8 mouse cellular contexts compared by ENCODE assay signal in the genomic region with DNA sequence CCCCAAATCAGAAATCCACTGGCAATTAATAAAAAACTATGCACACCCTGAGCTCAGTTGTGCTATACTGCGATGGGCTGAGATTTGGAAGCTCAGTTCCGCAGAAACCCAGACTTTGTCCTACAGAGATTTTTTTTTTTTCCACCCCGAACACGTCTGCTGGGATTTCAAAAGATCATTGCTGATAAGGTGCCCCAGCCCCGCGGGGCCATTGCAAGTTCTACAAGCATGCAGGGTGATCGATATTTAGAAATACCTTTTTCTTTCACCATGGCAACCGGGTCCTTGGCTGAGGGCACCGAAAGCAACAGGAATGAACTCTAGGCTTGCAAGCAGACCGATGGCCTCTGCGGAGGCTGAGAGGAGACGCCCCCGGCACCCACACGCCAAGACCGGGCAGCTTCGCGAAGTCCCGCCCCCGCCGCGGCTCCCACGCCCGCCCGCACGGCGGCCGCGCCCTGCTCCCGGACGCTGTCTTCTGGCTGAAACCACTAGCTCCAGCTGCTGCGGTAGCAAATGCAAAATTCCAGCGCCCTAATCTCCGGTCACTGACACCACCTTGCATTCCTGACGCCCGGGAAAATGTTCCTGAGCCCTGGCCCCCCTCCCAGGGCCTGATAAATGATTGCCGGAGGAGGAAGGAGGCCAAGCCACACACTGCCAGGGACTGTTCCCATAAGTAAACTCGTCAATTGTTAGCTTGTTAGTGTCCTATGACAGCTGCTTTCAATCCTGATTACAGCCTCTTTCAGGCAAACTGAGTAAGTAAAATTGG.
A peak's percentile ranks its signal among the peaks of the same experiment; 100 is the strongest.
DNase-seq lines count a peak whose midpoint lies in the region; ATAC-seq and TF ChIP-seq lines count a peak whose summit lies in the region.

No protein-coding gene starts in this region.

- H3K4me2 ChIP-seq in embryonic facial prominence, embryonic 11.5 days (ENCODE audit: low read depth, low read length), result peak overlapping the region; percentile 77
- H3K4me2 ChIP-seq in kidney, embryonic 14.5 days (replicated peaks; ENCODE audit: low read depth, low read length), result peak overlapping the region; percentile 83
- peak overlapping the region; percentile 41 for H3K4me2 ChIP-seq in liver, embryonic 14.5 days (ENCODE audit: low read depth)
- peak overlapping the region; percentile 71 for H3K4me2 ChIP-seq in neural tube, embryonic 13.5 days

- TF ChIP-seq EP300 in liver, embryonic 14.5 days (IDR thresholded peaks at IDR 0.05; ENCODE audit: low read depth), result no peak

- H3K27ac ChIP-seq in embryonic facial prominence, embryonic 11.5 days (replicated peaks; ENCODE audit: low read depth, low read length), result no peak overlapping the region
- peak overlapping the region; percentile 84 for H3K27ac ChIP-seq in heart, embryonic 10.5 days
- peak overlapping the region; percentile 26; the same call in 1 of the 2 replicates for H3K27ac ChIP-seq in kidney, embryonic 14.5 days (ENCODE audit: low read depth, low read length)
- no peak overlapping the region for H3K27ac ChIP-seq in liver, embryonic 14.5 days
- H3K27ac ChIP-seq in neural tube, embryonic 13.5 days (replicated peaks), result peak overlapping the region; percentile 64

- H3K27me3 ChIP-seq in embryonic facial prominence, embryonic 11.5 days (ENCODE audit: control insufficient read depth, insufficient read depth, low read length), result peaks cover 19% of the 10 kb centered on the region
- H3K27me3 ChIP-seq in heart, embryonic 10.5 days (ENCODE audit: insufficient read depth, poor library complexity, severe bottlenecking), result 0 out of 2 replicates have a peak, but pooled peaks cover 9% of the 10 kb centered on the region
- H3K27me3 ChIP-seq in kidney, embryonic 14.5 days (ENCODE audit: control insufficient read depth, insufficient read depth, low read length), result no peaks in the 10 kb centered on the region
- H3K27me3 ChIP-seq in liver, embryonic 14.5 days (ENCODE audit: control insufficient read depth, insufficient read depth, low read length), result peaks cover 19% of the 10 kb centered on the region
- peaks cover 17% of the 10 kb centered on the region for H3K27me3 ChIP-seq in neural tube, embryonic 13.5 days

- peak; percentile 95 for DNase-seq in 3134 (ENCODE audit: extremely low read depth, insufficient read length, low spot score)
- DNase-seq in adrenal gland, adult (ENCODE audit: inconsistent age in 2 of 2, low spot score in 1 of 2), result peak; percentile 71 to 88
- peak; percentile 65 for DNase-seq in embryonic facial prominence, embryonic 11.5 days (ENCODE audit: low spot score)
- peak; percentile 88 for DNase-seq in heart, embryonic 10.5 days (ENCODE audit: low spot score)
- DNase-seq in liver, embryonic 14.5 days (ENCODE audit: low read depth in 3 of 3, low spot score in 3 of 3), result no peak
- peak; percentile 37 for DNase-seq in thymus, postnatal 14 days

- ATAC-seq in embryonic facial prominence, embryonic 11.5 days (replicated peaks; ENCODE audit: insufficient number of reproducible peaks, low FRiP score, low TSS enrichment, low read depth), result 0 out of 2 replicates have a peak, but pooled peaks have one; percentile 56
- peak; percentile 71; the same call in 1 of the 2 replicates for ATAC-seq in kidney, embryonic 14.5 days (ENCODE audit: low FRiP score, low TSS enrichment)
- peak; percentile 41; the same call in 1 of the 2 replicates for ATAC-seq in liver, embryonic 14.5 days (ENCODE audit: insufficient read depth)
- ATAC-seq in neural tube, embryonic 13.5 days (ENCODE audit: low read depth), result peak; percentile 47

- no peaks in the 10 kb centered on the region; the same call in 1 of the 2 replicates for H3K4me1 ChIP-seq in embryonic facial prominence, embryonic 11.5 days (ENCODE audit: control insufficient read depth, insufficient read depth, low read length)
- peaks cover 79% of the 10 kb centered on the region for H3K4me1 ChIP-seq in heart, embryonic 10.5 days
- H3K4me1 ChIP-seq in kidney, embryonic 14.5 days (ENCODE audit: control insufficient read depth, insufficient read depth, low read length), result peaks cover 25% of the 10 kb centered on the region
- peaks cover 0 to 19% of the 10 kb centered on the region in 2 experiments; a peak in 2 of 4 replicates for H3K4me1 ChIP-seq in liver, embryonic 14.5 days (replicated peaks; ENCODE audit: control insufficient read depth in 2 of 2, insufficient read depth in 2 of 2, low read length in 1 of 2)
- H3K4me1 ChIP-seq in neural tube, embryonic 13.5 days (replicated peaks), result peaks cover 42% of the 10 kb centered on the region

- H3K36me3 ChIP-seq in embryonic facial prominence, embryonic 11.5 days (replicated peaks; ENCODE audit: control insufficient read depth, insufficient read depth, low read depth, low read length), result no peaks in the 10 kb centered on the region
- H3K36me3 ChIP-seq in heart, embryonic 10.5 days, result 0 out of 2 replicates have a peak, but pooled peaks cover 6% of the 10 kb centered on the region
- no peaks in the 10 kb centered on the region for H3K36me3 ChIP-seq in kidney, embryonic 14.5 days (ENCODE audit: control insufficient read depth, insufficient read depth, low read length)
- no peaks in the 10 kb centered on the region for H3K36me3 ChIP-seq in liver, embryonic 14.5 days (replicated peaks; ENCODE audit: control insufficient read depth, insufficient read depth, low read depth)
- no peaks in the 10 kb centered on the region for H3K36me3 ChIP-seq in neural tube, embryonic 13.5 days

- no peak for TF ChIP-seq CTCF in liver, embryonic 14.5 days (IDR thresholded peaks at IDR 0.05; ENCODE audit: low read depth)

- WGBS in embryonic facial prominence, embryonic 11.5 days, result 2% methylated on average over 36 of the region's 37 CpGs
- 2% methylated on average over 37 of the region's 37 CpGs for WGBS in heart, embryonic 10.5 days
- WGBS in kidney, embryonic 14.5 days, result 3% methylated on average over 37 of the region's 37 CpGs
- 4% methylated on average over 30 of the region's 37 CpGs for WGBS in liver, embryonic 14.5 days (ENCODE audit: insufficient replicate concordance)
- 1% methylated on average over 37 of the region's 37 CpGs for WGBS in neural tube, embryonic 13.5 days

- H3K9me3 ChIP-seq in embryonic facial prominence, embryonic 11.5 days (replicated peaks; ENCODE audit: control insufficient read depth, low read length), result no peaks in the 10 kb centered on the region
- no peaks in the 10 kb centered on the region for H3K9me3 ChIP-seq in heart, embryonic 10.5 days
- H3K9me3 ChIP-seq in kidney, embryonic 14.5 days (ENCODE audit: control insufficient read depth, low read length), result no peaks in the 10 kb centered on the region
- H3K9me3 ChIP-seq in liver, embryonic 14.5 days (ENCODE audit: control insufficient read depth, low read length), result no peaks in the 10 kb centered on the region
- H3K9me3 ChIP-seq in neural tube, embryonic 13.5 days, result no peaks in the 10 kb centered on the region

- H3K4me3 ChIP-seq in embryonic facial prominence, embryonic 11.5 days (ENCODE audit: low read depth, low read length), result peak overlapping the region; percentile 35
- peak overlapping the region; percentile 60 for H3K4me3 ChIP-seq in heart, embryonic 10.5 days
- peak overlapping the region; percentile 42 for H3K4me3 ChIP-seq in kidney, embryonic 14.5 days (ENCODE audit: low read length)
- H3K4me3 ChIP-seq in liver, embryonic 14.5 days (ENCODE audit: insufficient read depth in 1 of 2, low read depth in 2 of 2, low read length in 2 of 2), result peak overlapping the region; percentile 25 to 38
- peak overlapping the region; percentile 41 for H3K4me3 ChIP-seq in neural tube, embryonic 13.5 days

- peak overlapping the region; percentile 49 for H3K9ac ChIP-seq in embryonic facial prominence, embryonic 11.5 days (replicated peaks; ENCODE audit: low read length)
- H3K9ac ChIP-seq in kidney, embryonic 14.5 days (ENCODE audit: low read depth, low read length), result peak overlapping the region; percentile 45; the same call in 1 of the 2 replicates
- H3K9ac ChIP-seq in liver, embryonic 14.5 days (replicated peaks), result no peak overlapping the region
- peak overlapping the region; percentile 66 for H3K9ac ChIP-seq in neural tube, embryonic 13.5 days

Comparison
In these comparisons a context has a peak if more than half of its experiments do, and no peak if none do; other contexts are left out.
1. DNase-seq: peak in 3134 (single experiment), adrenal gland, adult (2 of 2), embryonic facial prominence, embryonic 11.5 days (single experiment), heart, embryonic 10.5 days (single experiment) and thymus, postnatal 14 days (single experiment); none in liver, embryonic 14.5 days (0 of 3).
2. H3K27ac ChIP-seq: peak in heart, embryonic 10.5 days (single experiment), kidney, embryonic 14.5 days (single experiment) and neural tube, embryonic 13.5 days (single experiment); none in embryonic facial prominence, embryonic 11.5 days (single experiment) and liver, embryonic 14.5 days (single experiment).
3. Peak in every context shown above with its lines, with median percentiles within 50 percentile points of each other: ATAC-seq, H3K4me2 ChIP-seq and H3K4me3 ChIP-seq.